In genomic region chr9:13599800-13600199, GRCm38 (mm10) we compare ENCODE assay signal across 17 mouse cellular contexts.
DNase-seq lines count a peak whose midpoint lies in the region; TF ChIP-seq lines count a peak whose summit lies in the region.
"Had no signal": no experiment of that assay in that cellular context is flagged by ENCODE, and none has a peak within 500 bp of the region (broad histone marks: within the 10 kb centered on the region; RNA-seq: fewer than 3 reads in every experiment).

No protein-coding gene starts in this region.

- no peak overlapping the region for H3K4me2 ChIP-seq in CH12.LX (ENCODE audit: insufficient read depth, low read depth, poor library complexity, severe bottlenecking)

- no peaks in the 10 kb centered on the region; the same call in 1 of the 2 replicates for H3K79me2 ChIP-seq in CH12.LX (replicated peaks; ENCODE audit: control insufficient read depth, extremely low read depth, insufficient read depth, poor library complexity, severe bottlenecking)

- H3K4me1 ChIP-seq in cerebellum, adult 2 months (ENCODE audit: control insufficient read depth, insufficient read depth, low read length) = peaks cover 29% of the 10 kb centered on the region
- H3K4me1 ChIP-seq in heart, embryonic 10.5 days = peaks cover 10% of the 10 kb centered on the region; the same call in 1 of the 2 replicates
- peaks cover 22 to 43% of the 10 kb centered on the region in 2 experiments for H3K4me1 ChIP-seq in CH12.LX (ENCODE audit: control insufficient read depth in 1 of 2, insufficient read depth in 2 of 2)

- DNase-seq in cerebellum, adult 2 months = no peak
- DNase-seq in cerebellum, postnatal 14 days = no peak
- DNase-seq in heart, adult 11 months = peak; percentile 88
- DNase-seq in heart, embryonic 10.5 days (ENCODE audit: low spot score) = no peak
- no peak for DNase-seq in layer of hippocampus, adult 2 months (ENCODE audit: low spot score in 2 of 2)
- no peak for DNase-seq in layer of hippocampus, postnatal 10 days (ENCODE audit: low spot score in 2 of 2)
- DNase-seq in CH12.LX (ENCODE audit: extremely low read depth) = peak; percentile 31
- DNase-seq in gastrocnemius, postnatal 25 days = no peak
- DNase-seq: adrenal gland, adult 2 months; adrenal gland, adult 8-10 months; adrenal gland, postnatal 10 days; adrenal gland, postnatal 14 days; adrenal gland, postnatal 25 days; adrenal gland, postnatal 36 days; B cell, adult 2 months had no signal

- no peak overlapping the region for H3K4me3 ChIP-seq in cerebellum, adult 2 months (replicated peaks; ENCODE audit: insufficient read depth, low read depth, low read length)
- H3K4me3 ChIP-seq in heart, embryonic 10.5 days = no peak overlapping the region
- H3K4me3 ChIP-seq in layer of hippocampus, adult 2 months = no peak overlapping the region
- H3K4me3 ChIP-seq in CH12.LX (replicated peaks in 1 of 3; ENCODE audit: low read depth in 2 of 3, low read length in 2 of 3, poor library complexity in 1 of 3) = peak overlapping the region in 1 of 3 experiments; percentile 18

- H3K27me3 ChIP-seq in cerebellum, adult 2 months (ENCODE audit: control insufficient read depth, insufficient read depth, low read length) = no peaks in the 10 kb centered on the region
- H3K27me3 ChIP-seq in heart, embryonic 10.5 days (ENCODE audit: insufficient read depth, poor library complexity, severe bottlenecking) = no peaks in the 10 kb centered on the region
- no peaks in the 10 kb centered on the region for H3K27me3 ChIP-seq in CH12.LX (replicated peaks)
- H3K27me3 ChIP-seq: Patski had no signal

- H3K27ac ChIP-seq in cerebellum, adult 2 months (ENCODE audit: insufficient read depth, low read length) = peak overlapping the region; percentile 20
- no peak overlapping the region for H3K27ac ChIP-seq in heart, embryonic 10.5 days
- H3K27ac ChIP-seq in layer of hippocampus, adult 2 months = peak overlapping the region; percentile 93
- H3K27ac ChIP-seq in CH12.LX (ENCODE audit: insufficient read depth, low read depth) = no peak overlapping the region

- TF ChIP-seq POLR2A in cerebellum, adult 2 months (IDR thresholded peaks at IDR 0.05; ENCODE audit: borderline replicate concordance, insufficient read depth, low read length) = no peak
- TF ChIP-seq POLR2A in CH12.LX (IDR thresholded peaks at IDR 0.05; ENCODE audit: low read depth, low read length) = no peak

- WGBS in cerebellum, adult 2 months = 91% methylated on average over 6 of the region's 6 CpGs
- WGBS in heart, embryonic 10.5 days = 86% methylated on average over 6 of the region's 6 CpGs

- H3K9ac ChIP-seq in CH12.LX (ENCODE audit: insufficient read depth, low read depth) = no peak overlapping the region

- no peak; the same call in 1 of the 2 replicates for TF ChIP-seq EP300 in CH12.LX (IDR thresholded peaks at IDR 0.05; ENCODE audit: low read length)

- no peaks in the 10 kb centered on the region for H3K9me3 ChIP-seq in heart, embryonic 10.5 days
- no peaks in the 10 kb centered on the region for H3K9me3 ChIP-seq in CH12.LX (replicated peaks; ENCODE audit: low read length)
- H3K9me3 ChIP-seq: G1E had no signal

- in situ Hi-C loops in CH12.LX (cut with MboI; ENCODE audit: low pct_ligation_motif_present, low pct_unique_long_range_greater_than_20kb, low sequenced_read_pairs) = no loop called here

- TF ChIP-seq RAD21 in CH12.LX (IDR thresholded peaks at IDR 0.05; ENCODE audit: low read depth, low read length) = no peak

- TF ChIP-seq CTCF in cerebellum, adult 2 months (IDR thresholded peaks at IDR 0.05; ENCODE audit: borderline replicate concordance, insufficient read depth, low read depth, low read length) = no peak
- no peak for TF ChIP-seq CTCF in layer of hippocampus, adult 2 months (conservative IDR thresholded peaks at IDR 0.05)
- TF ChIP-seq CTCF in CH12.LX (conservative IDR thresholded peaks at IDR 0.05 in 1 of 2, IDR thresholded peaks at IDR 0.05 in 1 of 2; ENCODE audit: low read depth in 2 of 2, low read length in 2 of 2) = no peak

- H3K36me3 ChIP-seq in heart, embryonic 10.5 days = no peaks in the 10 kb centered on the region
- peaks cover 0 to 12% of the 10 kb centered on the region in 2 experiments for H3K36me3 ChIP-seq in CH12.LX (replicated peaks in 1 of 2; ENCODE audit: control insufficient read depth in 1 of 2, insufficient read depth in 1 of 2, low read length in 1 of 2)
- H3K36me3 ChIP-seq: G1E had no signal

- dilution Hi-C loops in CH12.LX (cut with MboI; ENCODE audit: extremely low pct_ligation_motif_present, extremely low pct_unique_long_range_greater_than_20kb, low sequenced_read_pairs) = no loop called here

TF ChIP-seq in CH12.LX, 34 proteins besides CTCF, POLR2A, EP300 and RAD21:
- TF ChIP-seq BHLHE40 (IDR thresholded peaks at IDR 0.05; ENCODE audit: low read depth, low read length) = no peak
- no peak for TF ChIP-seq JUND (conservative IDR thresholded peaks at IDR 0.05; ENCODE audit: low read depth, low read length)
- TF ChIP-seq MAZ (IDR thresholded peaks at IDR 0.05; ENCODE audit: low read depth, low read length) = no peak
- peak; percentile 38 for TF ChIP-seq IRF4 (IDR thresholded peaks at IDR 0.05; ENCODE audit: low read depth, low read length)
- TF ChIP-seq USF1 (IDR thresholded peaks at IDR 0.05; ENCODE audit: low read depth, low read length) = no peak
- no peak; the same call in 1 of the 2 replicates for TF ChIP-seq CHD2 (IDR thresholded peaks at IDR 0.05; ENCODE audit: low read length)
- no peak for TF ChIP-seq CHD1 (IDR thresholded peaks at IDR 0.05; ENCODE audit: low read depth, low read length)
- TF ChIP-seq USF2 (conservative IDR thresholded peaks at IDR 0.05; ENCODE audit: low read depth, low read length) = no peak
- TF ChIP-seq JUN (IDR thresholded peaks at IDR 0.05; ENCODE audit: insufficient read depth, low read depth, low read length) = 0 out of 2 replicates have a peak, but pooled peaks have one; percentile 22
- TF ChIP-seq TBP (conservative IDR thresholded peaks at IDR 0.05; ENCODE audit: low read depth, low read length) = no peak
- peak; percentile 55 for TF ChIP-seq ETS1 (conservative IDR thresholded peaks at IDR 0.05; ENCODE audit: low read depth, low read length)
- no peak for TF ChIP-seq NELFE (IDR thresholded peaks at IDR 0.05; ENCODE audit: low read depth, low read length)
- TF ChIP-seq SMC3 (IDR thresholded peaks at IDR 0.05; ENCODE audit: low read depth, low read length) = no peak
- TF ChIP-seq ZNF384 (IDR thresholded peaks at IDR 0.05; ENCODE audit: low read depth, low read length) = no peak
- no peak for TF ChIP-seq MXI1 (IDR thresholded peaks at IDR 0.05; ENCODE audit: low read depth, low read length)
- TF ChIP-seq GABPA (IDR thresholded peaks at IDR 0.05; ENCODE audit: insufficient replicate concordance, low read depth, low read length) = no peak
- TF ChIP-seq MAX (IDR thresholded peaks at IDR 0.05; ENCODE audit: low read length) = no peak
- no peak for TF ChIP-seq PAX5 (IDR thresholded peaks at IDR 0.05; ENCODE audit: low read length)
- TF ChIP-seq ELF1 (IDR thresholded peaks at IDR 0.05; ENCODE audit: low read depth, low read length) = no peak
- no peak for TF ChIP-seq NRF1 (IDR thresholded peaks at IDR 0.05; ENCODE audit: low read depth, low read length)
- no peak for TF ChIP-seq ZKSCAN1 (IDR thresholded peaks at IDR 0.05; ENCODE audit: borderline replicate concordance, low read depth, low read length)
- TF ChIP-seq ZC3H11A (IDR thresholded peaks at IDR 0.05; ENCODE audit: low read depth, low read length) = no peak
- TF ChIP-seq POLR2AphosphoS2 (IDR thresholded peaks at IDR 0.05; ENCODE audit: low read depth, low read length) = no peak

Comparison
In these comparisons a context has a peak if more than half of its experiments do, and no peak if none do; other contexts are left out.
1. DNase-seq: peak in heart, adult 11 months (single experiment) and CH12.LX (single experiment); none in cerebellum, adult 2 months (0 of 2), cerebellum, postnatal 14 days (0 of 2), heart, embryonic 10.5 days (single experiment), layer of hippocampus, adult 2 months (0 of 2), layer of hippocampus, postnatal 10 days (0 of 2) and gastrocnemius, postnatal 25 days (single experiment).
2. H3K27ac ChIP-seq: peak in cerebellum, adult 2 months (single experiment) and layer of hippocampus, adult 2 months (single experiment); none in heart, embryonic 10.5 days (single experiment) and CH12.LX (single experiment).